Mouse (Mus musculus) hindbrain, embryonic 15.5 days (tissue): ENCODE data around the gene Kdelr3. TPM values are rescaled to one million over a fixed set of nuclear protein-coding genes. Genes with fewer than 3 reads are reported as not detected.
A peak's percentile ranks its signal among the peaks of the same experiment; 100 is the strongest.

Experiments
- ATAC-seq: fragments of 200-750 bp; cut with Nextera tagmentation; 2 replicates; pipeline ENCODE4 v1.8.0; 2017; ENCODE audit warnings: low read depth, moderate number of reproducible peaks, moderate TSS enrichment; ENCODE audit not compliant: low FRiP score
- H3K27ac ChIP-seq: fragments of 300-500 bp; sonication (generic); replicated peaks from 2 replicates; pipeline ENCODE4 v1.5.1; 2015; ENCODE audit warnings: mild to moderate bottlenecking, inconsistent platforms
- H3K27me3 ChIP-seq: fragments of 300-500 bp; sonication (generic); 2 replicates; pipeline ENCODE4 v1.6.1; 2015; ENCODE audit warnings: control low read depth, inconsistent platforms
- H3K36me3 ChIP-seq: fragments of 300-500 bp; sonication (generic); 2 replicates; pipeline ENCODE4 v1.6.1; 2015; ENCODE audit warnings: control low read depth, inconsistent platforms
- H3K4me1 ChIP-seq: fragments of 300-500 bp; sonication (generic); replicated peaks from 2 replicates; pipeline ENCODE4 v1.6.1; 2015; ENCODE audit warnings: control low read depth, inconsistent platforms
- H3K4me2 ChIP-seq: fragments of 300-500 bp; sonication (generic); 2 replicates; pipeline ENCODE4 v1.6.1; 2015; ENCODE audit warnings: moderate library complexity, mild to moderate bottlenecking, inconsistent platforms
- H3K4me3 ChIP-seq: fragments of 300-500 bp; sonication (generic); 2 replicates; pipeline ENCODE4 v1.5.1; 2015; ENCODE audit warnings: mild to moderate bottlenecking, inconsistent platforms
- H3K9ac ChIP-seq: fragments of 300-500 bp; sonication (generic); 2 replicates; pipeline ENCODE4 v1.6.1; 2015; ENCODE audit warnings: inconsistent platforms
- H3K9me3 ChIP-seq: fragments of 300-500 bp; sonication (generic); 2 replicates; pipeline ENCODE4 v1.6.1; 2016; ENCODE audit warnings: control low read depth, inconsistent platforms
- whole genome bisulfite sequencing: fragments of 180-500 bp; shearing (Covaris S2); methylation state at CpG from one replicate; pipeline ENCODE4 v1.1.7; 2015; 5-methylcytosine and 5-hydroxymethylcytosine counted together
- polyA plus RNA-seq: library from polyadenylated mRNA; unstranded; fragments of >200 nt; fragmentation: Nextera tagmentation; extraction: Ambion mirVana; gene quantifications from 2 replicates; pipeline ENCODE4 v1.2.1, GENCODE M21; 2015

Gene Kdelr3
- 12.0 and 13.1 TPM in 2 replicates for polyA plus RNA-seq

GRCm38 (mm10) chr15:79516171-79517096 lies at the start of gene Kdelr3:
Kdelr3 (plus strand) TSS chr15:79516411.
- Histone ChIP-seq H3K4me1 (peaks cover 20% of the 10 kb centered on the region), H3K4me2 (peak within 1 kb of the TSS; percentile 83), H3K9me3 (no peaks in the 10 kb centered on the region), H3K27me3 (peaks cover 56% of the 10 kb centered on the region), H3K27ac (no peak within 1 kb of the TSS), H3K4me3 (peak within 1 kb of the TSS; percentile 44), H3K9ac (peak within 1 kb of the TSS; percentile 26; the same call in 1 of the 2 replicates), H3K36me3 (no peaks in the 10 kb centered on the region)
- WGBS, result under 1% methylated on average over 70 of the region's 71 CpGs
- ATAC-seq, result peak; percentile 42; the same call in 1 of the 2 replicates

GRCm38 (mm10) chr15:79466601-79467286 lies 49.5 kb upstream of the Kdelr3 start:
- WGBS, result 6% methylated on average over 18 of the region's 18 CpGs
- Histone ChIP-seq H3K4me2 (no peak overlapping the region), H3K27ac (no peak overlapping the region), H3K9ac (no peak overlapping the region), H3K4me3 (no peak overlapping the region), H3K4me1 (0 out of 2 replicates have a peak, but pooled peaks cover 2% of the 10 kb centered on the region), H3K9me3 (no peaks in the 10 kb centered on the region), H3K27me3 (0 out of 2 replicates have a peak, but pooled peaks cover 6% of the 10 kb centered on the region), H3K36me3 (no peaks in the 10 kb centered on the region)
- ATAC-seq, result peak; percentile 92

GRCm38 (mm10) chr15:79469577-79469976 lies 46.6 kb upstream of the Kdelr3 start:
- H3K4me1 ChIP-seq, result 0 out of 2 replicates have a peak, but pooled peaks cover 2% of the 10 kb centered on the region
- no peaks in the 10 kb centered on the region for H3K36me3 ChIP-seq
- ATAC-seq, result no peak
- H3K4me2 ChIP-seq, result no peak overlapping the region
- H3K4me3 ChIP-seq, result no peak overlapping the region
- H3K27me3 ChIP-seq, result 0 out of 2 replicates have a peak, but pooled peaks cover 3% of the 10 kb centered on the region
- no peak overlapping the region for H3K27ac ChIP-seq
- WGBS, result 67% methylated on average over 5 of the region's 5 CpGs
- H3K9ac ChIP-seq, result no peak overlapping the region
- no peaks in the 10 kb centered on the region for H3K9me3 ChIP-seq

GRCm38 (mm10) chr15:79470583-79470982 lies 45.6 kb upstream of the Kdelr3 start:
- Histone ChIP-seq H3K36me3 (no peaks in the 10 kb centered on the region), H3K27me3 (0 out of 2 replicates have a peak, but pooled peaks cover 3% of the 10 kb centered on the region), H3K4me3 (peak overlapping the region; percentile 30), H3K4me2 (peak overlapping the region; percentile 47), H3K9me3 (no peaks in the 10 kb centered on the region), H3K4me1 (0 out of 2 replicates have a peak, but pooled peaks cover 2% of the 10 kb centered on the region), H3K27ac (no peak overlapping the region), H3K9ac (0 out of 2 replicates have a peak overlapping the region, but pooled peaks have one; percentile 10)
- 33% methylated on average over 17 of the region's 17 CpGs for WGBS
- no peak for ATAC-seq

- H3K9ac ChIP-seq, result 0 out of 2 replicates have a peak overlapping the region, but pooled peaks have one; percentile 10
Observed at GRCm38 (mm10) chr15:79471095-79471494, 45.1 kb upstream of the Kdelr3 start.

GRCm38 (mm10) chr15:79473042-79473441 lies 43.2 kb upstream of the Kdelr3 start:
- no peak overlapping the region for H3K27ac ChIP-seq
- H3K4me1 ChIP-seq, result 0 out of 2 replicates have a peak, but pooled peaks cover 2% of the 10 kb centered on the region
- no peaks in the 10 kb centered on the region for H3K36me3 ChIP-seq
- H3K4me2 ChIP-seq, result no peak overlapping the region
- 0 out of 2 replicates have a peak, but pooled peaks cover 3% of the 10 kb centered on the region for H3K27me3 ChIP-seq
- no peak for ATAC-seq
- H3K9ac ChIP-seq, result no peak overlapping the region
- WGBS, result 84% methylated on average over 5 of the region's 5 CpGs
- H3K9me3 ChIP-seq, result no peaks in the 10 kb centered on the region
- no peak overlapping the region for H3K4me3 ChIP-seq

More at GRCm38 (mm10) chr15:79471095-79471494, 45.1 kb upstream of the Kdelr3 start:
- no peak overlapping the region for H3K27ac ChIP-seq
- WGBS, result 49% methylated on average over 10 of the region's 10 CpGs
- H3K4me2 ChIP-seq, result peak overlapping the region; percentile 47
- H3K4me1 ChIP-seq, result 0 out of 2 replicates have a peak, but pooled peaks cover 2% of the 10 kb centered on the region
- no peaks in the 10 kb centered on the region for H3K9me3 ChIP-seq
- H3K36me3 ChIP-seq, result no peaks in the 10 kb centered on the region
- H3K4me3 ChIP-seq, result peak overlapping the region; percentile 30
- ATAC-seq, result no peak
- H3K27me3 ChIP-seq, result 0 out of 2 replicates have a peak, but pooled peaks cover 3% of the 10 kb centered on the region

GRCm38 (mm10) chr15:79473638-79474355 lies 42.4 kb upstream of the Kdelr3 start:
- no peak for ATAC-seq
- Histone ChIP-seq H3K4me3 (no peak overlapping the region), H3K27ac (no peak overlapping the region), H3K9ac (no peak overlapping the region), H3K9me3 (no peaks in the 10 kb centered on the region), H3K4me1 (0 out of 2 replicates have a peak, but pooled peaks cover 2% of the 10 kb centered on the region), H3K27me3 (0 out of 2 replicates have a peak, but pooled peaks cover 6% of the 10 kb centered on the region), H3K4me2 (no peak overlapping the region), H3K36me3 (no peaks in the 10 kb centered on the region)
- 58% methylated on average over 12 of the region's 12 CpGs for WGBS

GRCm38 (mm10) chr15:79477227-79477626 lies 39.0 kb upstream of the Kdelr3 start:
- no peak for ATAC-seq
- Histone ChIP-seq H3K36me3 (no peaks in the 10 kb centered on the region), H3K27me3 (0 out of 2 replicates have a peak, but pooled peaks cover 6% of the 10 kb centered on the region), H3K9ac (no peak overlapping the region), H3K27ac (no peak overlapping the region), H3K4me1 (0 out of 2 replicates have a peak, but pooled peaks cover 4% of the 10 kb centered on the region), H3K9me3 (no peaks in the 10 kb centered on the region), H3K4me3 (no peak overlapping the region), H3K4me2 (no peak overlapping the region)
- WGBS, result 63% methylated on average over 6 of the region's 6 CpGs

GRCm38 (mm10) chr15:79481181-79481688 lies 35.0 kb upstream of the Kdelr3 start:
- no peak overlapping the region for H3K4me3 ChIP-seq
- H3K4me2 ChIP-seq, result no peak overlapping the region
- ATAC-seq, result no peak
- 15% methylated on average over 15 of the region's 15 CpGs for WGBS
- H3K9ac ChIP-seq, result no peak overlapping the region
- 0 out of 2 replicates have a peak, but pooled peaks cover 6% of the 10 kb centered on the region for H3K27me3 ChIP-seq
- no peaks in the 10 kb centered on the region for H3K9me3 ChIP-seq
- no peak overlapping the region for H3K27ac ChIP-seq
- H3K36me3 ChIP-seq, result no peaks in the 10 kb centered on the region
- 0 out of 2 replicates have a peak, but pooled peaks cover 4% of the 10 kb centered on the region for H3K4me1 ChIP-seq

GRCm38 (mm10) chr15:79489463-79489862 lies 26.7 kb upstream of the Kdelr3 start:
- ATAC-seq, result no peak
- H3K9ac ChIP-seq, result no peak overlapping the region
- WGBS, result 51% methylated on average over 11 of the region's 11 CpGs
- H3K36me3 ChIP-seq, result no peaks in the 10 kb centered on the region
- no peak overlapping the region for H3K4me3 ChIP-seq
- no peaks in the 10 kb centered on the region for H3K9me3 ChIP-seq
- no peak overlapping the region for H3K4me2 ChIP-seq
- peaks cover 10% of the 10 kb centered on the region; the same call in 1 of the 2 replicates for H3K4me1 ChIP-seq
- 0 out of 2 replicates have a peak, but pooled peaks cover 3% of the 10 kb centered on the region for H3K27me3 ChIP-seq
- H3K27ac ChIP-seq, result no peak overlapping the region

- H3K4me3 ChIP-seq, result no peak overlapping the region
- H3K9me3 ChIP-seq, result no peaks in the 10 kb centered on the region
- WGBS, result 47% methylated on average over 18 of the region's 18 CpGs
- H3K4me2 ChIP-seq, result peak overlapping the region; percentile 20
- H3K36me3 ChIP-seq, result no peaks in the 10 kb centered on the region
- H3K27me3 ChIP-seq, result 0 out of 2 replicates have a peak, but pooled peaks cover 5% of the 10 kb centered on the region
- ATAC-seq, result no peak
- H3K9ac ChIP-seq, result no peak overlapping the region
- peaks cover 10% of the 10 kb centered on the region; the same call in 1 of the 2 replicates for H3K4me1 ChIP-seq
- H3K27ac ChIP-seq, result no peak overlapping the region
Observed at GRCm38 (mm10) chr15:79493527-79493926, 22.7 kb upstream of the Kdelr3 start.
